Mouse (Mus musculus) C2C12 (cell line): ENCODE measurements around the gene Use1.

Source experiments
- CEBPB ChIP-seq: IDR thresholded peaks from one replicate; pipeline ENCODE4 v1.6.1; 2011; ENCODE audit warnings: low read depth, mild to moderate bottlenecking, control low read depth, moderate library complexity
- CTCF ChIP-seq: IDR thresholded peaks from one replicate; pipeline ENCODE4 v1.5.1; 2011; ENCODE audit not compliant: control insufficient read depth, insufficient read depth, insufficient read length
- USF1 ChIP-seq: IDR thresholded peaks from one replicate; pipeline ENCODE4 v1.6.1; 2011; ENCODE audit warnings: low read depth, mild to moderate bottlenecking, control low read depth, moderate library complexity

DNA sequence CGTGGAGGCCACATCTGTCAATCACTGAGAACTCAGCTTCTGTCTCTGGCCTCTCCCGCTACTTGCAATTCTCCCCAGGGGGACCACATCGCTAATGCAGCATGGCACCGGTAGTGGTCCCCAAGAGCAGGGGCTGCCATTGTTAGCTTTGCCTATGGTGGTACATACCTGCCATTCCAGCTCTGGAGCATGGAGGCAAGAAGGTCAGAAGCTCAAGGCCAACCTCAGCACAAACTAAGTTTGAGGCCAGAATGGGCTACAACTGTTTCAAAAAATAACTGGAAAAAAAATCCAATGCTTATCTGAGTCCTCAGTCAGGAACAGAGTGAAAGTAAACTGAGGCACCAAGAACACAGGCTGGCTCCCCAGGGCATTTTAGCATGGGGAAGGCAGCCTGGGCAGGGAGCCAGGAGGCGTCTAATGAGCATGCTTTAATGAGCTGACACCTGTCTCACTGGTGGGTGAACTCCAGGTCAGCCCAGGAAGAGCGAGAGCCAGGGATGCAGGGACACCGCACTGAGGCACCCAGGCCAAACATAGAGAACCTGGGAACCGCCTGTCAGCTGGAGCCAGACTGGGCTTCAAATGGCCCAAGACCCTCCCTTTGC lies 9.9 kb downstream of the Use1 start:
- TF ChIP-seq CTCF, result no peak
- no peak for TF ChIP-seq CEBPB
- TF ChIP-seq USF1, result no peak
